In genomic region chr19:45234771-45235231, GRCm38 (mm10) we compare ENCODE assay signal across 9 mouse cellular contexts. TPM values are rescaled to one million over a fixed set of nuclear protein-coding genes. Genes with fewer than 3 reads are reported as not detected.
A peak's percentile ranks its signal among the peaks of the same experiment; 100 is the strongest.
DNase-seq lines count a peak whose midpoint lies in the region; ATAC-seq and TF ChIP-seq lines count a peak whose summit lies in the region.
"Had no signal": no experiment of that assay in that cellular context is flagged by ENCODE, and none has a peak within 500 bp of the region (broad histone marks: within the 10 kb centered on the region; RNA-seq: fewer than 3 reads in every experiment).

No protein-coding gene starts in this region.

- H3K27me3 ChIP-seq in hindbrain, embryonic 11.5 days (ENCODE audit: control insufficient read depth, insufficient read depth, low read length), result peaks cover 88% of the 10 kb centered on the region
- H3K27me3 ChIP-seq in midbrain, embryonic 14.5 days (ENCODE audit: control insufficient read depth, insufficient read depth, low read length), result peaks cover 92% of the 10 kb centered on the region

- intact Hi-C loops in heart, postnatal 14 days (cut with DNase I), result loop anchor here (5.0 kb wide), 3 partner anchors 202 to 492 kb away; partner anchors contain the start of gene Pax2

- DNase-seq in heart, adult 18-20 months, result peak; percentile 5 to 45
- DNase-seq in heart, postnatal 14 days, result no peak
- no peak for DNase-seq in ES-E14 (ENCODE audit: low read depth, low spot score)
- DNase-seq in hindbrain, embryonic 11.5 days (ENCODE audit: low spot score), result no peak
- DNase-seq in midbrain, embryonic 14.5 days, result peak; percentile 54
- no peak for DNase-seq in urinary bladder, adult 18-20 months (ENCODE audit: low spot score in 2 of 2)
- DNase-seq in layer of hippocampus, postnatal 14 days (ENCODE audit: low spot score in 2 of 2), result no peak
- no peak for DNase-seq in right cerebral cortex, postnatal 14 days
- DNase-seq: cerebellum, adult 8-10 months had no signal

- H3K27ac ChIP-seq in ES-E14 (ENCODE audit: insufficient read depth, low read depth, low read length, poor library complexity, severe bottlenecking), result no peak overlapping the region
- peak overlapping the region; percentile 84 for H3K27ac ChIP-seq in hindbrain, embryonic 11.5 days (ENCODE audit: low read depth, low read length)
- no peak overlapping the region for H3K27ac ChIP-seq in midbrain, embryonic 14.5 days (replicated peaks; ENCODE audit: low read depth, low read length)

- H3K4me1 ChIP-seq in ES-E14 (ENCODE audit: control insufficient read depth in 2 of 2, insufficient read depth in 2 of 2, low read length in 2 of 2, poor library complexity in 1 of 2), result peaks cover 0 to 5% of the 10 kb centered on the region in 2 experiments; a peak in 1 of 4 replicates
- H3K4me1 ChIP-seq in hindbrain, embryonic 11.5 days (replicated peaks; ENCODE audit: control insufficient read depth, insufficient read depth, low read length), result peaks cover 8% of the 10 kb centered on the region
- H3K4me1 ChIP-seq in midbrain, embryonic 14.5 days (ENCODE audit: control insufficient read depth, insufficient read depth, low read length), result 0 out of 2 replicates have a peak, but pooled peaks cover 4% of the 10 kb centered on the region

- in situ Hi-C loops in ES-E14 (cut with MboI; ENCODE audit: low sequenced_read_pairs in 2 of 2, unreplicated experiment in 2 of 2), result loop anchor here (5.0 to 25.0 kb wide), 5 partner anchors 82 to 1630 kb away; partner anchors contain the start of genes Tlx1 (in 2 of the 2) and Nkx2-3 (in 1 of the 2)

- H3K4me2 ChIP-seq in hindbrain, embryonic 11.5 days (replicated peaks; ENCODE audit: low read depth, low read length), result peak overlapping the region; percentile 34
- peak overlapping the region; percentile 12; the same call in 1 of the 2 replicates for H3K4me2 ChIP-seq in midbrain, embryonic 14.5 days (ENCODE audit: low read length)

- WGBS in hindbrain, embryonic 11.5 days, result 0% methylated on average over 34 of the region's 42 CpGs
- under 1% methylated on average over 42 of the region's 42 CpGs for WGBS in midbrain, embryonic 14.5 days

- H3K4me3 ChIP-seq in ES-E14 (ENCODE audit: insufficient read depth in 1 of 2, low read depth in 1 of 2, low read length in 2 of 2, poor library complexity in 1 of 2, severe bottlenecking in 1 of 2), result peak overlapping the region; percentile 8 to 58; a peak in 3 of 4 replicates
- peak overlapping the region; percentile 42 for H3K4me3 ChIP-seq in hindbrain, embryonic 11.5 days (ENCODE audit: low read depth, low read length)
- peak overlapping the region; percentile 17 for H3K4me3 ChIP-seq in midbrain, embryonic 14.5 days (replicated peaks; ENCODE audit: low read depth, low read length)

- no peak for ATAC-seq in hindbrain, embryonic 11.5 days (ENCODE audit: low FRiP score)
- no peak for ATAC-seq in midbrain, embryonic 14.5 days (ENCODE audit: low FRiP score, low TSS enrichment)

- H3K9me3 ChIP-seq in ES-E14 (ENCODE audit: control insufficient read depth, insufficient read depth, low read depth, low read length), result no peaks in the 10 kb centered on the region
- no peaks in the 10 kb centered on the region for H3K9me3 ChIP-seq in hindbrain, embryonic 11.5 days (ENCODE audit: control insufficient read depth, low read length)
- H3K9me3 ChIP-seq in midbrain, embryonic 14.5 days (ENCODE audit: control insufficient read depth, low read length), result no peaks in the 10 kb centered on the region

- no peak overlapping the region; the same call in 1 of the 2 replicates for H3K9ac ChIP-seq in ES-E14 (ENCODE audit: insufficient read depth, low read depth, low read length, poor library complexity, severe bottlenecking)
- H3K9ac ChIP-seq in hindbrain, embryonic 11.5 days (ENCODE audit: low read depth, low read length), result peak overlapping the region; percentile 65
- H3K9ac ChIP-seq in midbrain, embryonic 14.5 days (replicated peaks; ENCODE audit: low read length), result no peak overlapping the region

- no peaks in the 10 kb centered on the region for H3K36me3 ChIP-seq in ES-E14 (ENCODE audit: control insufficient read depth, insufficient read depth, low read length, poor library complexity, severe bottlenecking)
- no peaks in the 10 kb centered on the region for H3K36me3 ChIP-seq in hindbrain, embryonic 11.5 days (ENCODE audit: control insufficient read depth, insufficient read depth, low read length)
- no peaks in the 10 kb centered on the region for H3K36me3 ChIP-seq in midbrain, embryonic 14.5 days (ENCODE audit: control insufficient read depth, insufficient read depth, low read length)

TF ChIP-seq in ES-E14, 5 proteins besides CTCF, POLR2A, EP300 and RAD21:
- TF ChIP-seq MAFK (IDR thresholded peaks at IDR 0.05; ENCODE audit: insufficient read depth, low read depth, low read length) (no peak), ZNF384 (IDR thresholded peaks at IDR 0.05; ENCODE audit: low read depth, low read length) (no peak), ZC3H11A (IDR thresholded peaks at IDR 0.05; ENCODE audit: borderline replicate concordance, low read depth, low read length) (no peak), HCFC1 (IDR thresholded peaks at IDR 0.05; ENCODE audit: borderline replicate concordance, insufficient read depth, low read length) (no peak), CHD2 (IDR thresholded peaks at IDR 0.05; ENCODE audit: low read depth, low read length) (no peak)

RNA-seq across cellular contexts. Expression of gene Lbx1, which starts 0.8 kb away (rescaled TPM):
- under 1 TPM in 1 of 2 experiments, not detected in 1; 0.18 TPM for total RNA-seq in heart, adult 18-20 months (2021)
- not detected for total RNA-seq in heart, postnatal 14 days (2021)
- 0.16 and 0.22 TPM in 2 replicates for total RNA-seq in ES-E14 (2012; rRNA removed)
- 7.6 and 8.5 TPM in 2 replicates for polyA plus RNA-seq in hindbrain, embryonic 11.5 days (2014; fragmentation: Nextera tagmentation; extraction: Ambion mirVana)
- 0.49 and 0.65 TPM in 2 replicates for polyA plus RNA-seq in midbrain, embryonic 14.5 days (2014; fragmentation: Nextera tagmentation; extraction: Ambion mirVana)
- not detected for total RNA-seq in layer of hippocampus, postnatal 14 days (2021)

Comparison
In these comparisons a context has a peak if more than half of its experiments do, and no peak if none do; other contexts are left out.
1. DNase-seq: peak in heart, adult 18-20 months (2 of 2) and midbrain, embryonic 14.5 days (single experiment); none in heart, postnatal 14 days (0 of 2), ES-E14 (single experiment), hindbrain, embryonic 11.5 days (single experiment), urinary bladder, adult 18-20 months (0 of 2), layer of hippocampus, postnatal 14 days (0 of 2) and right cerebral cortex, postnatal 14 days (single experiment).
2. Peak in every context shown above with its lines, with median percentiles within 50 percentile points of each other: H3K4me3 ChIP-seq.